Comparison of ENCODE assay signal across 13 mouse cellular contexts in the genomic region with DNA sequence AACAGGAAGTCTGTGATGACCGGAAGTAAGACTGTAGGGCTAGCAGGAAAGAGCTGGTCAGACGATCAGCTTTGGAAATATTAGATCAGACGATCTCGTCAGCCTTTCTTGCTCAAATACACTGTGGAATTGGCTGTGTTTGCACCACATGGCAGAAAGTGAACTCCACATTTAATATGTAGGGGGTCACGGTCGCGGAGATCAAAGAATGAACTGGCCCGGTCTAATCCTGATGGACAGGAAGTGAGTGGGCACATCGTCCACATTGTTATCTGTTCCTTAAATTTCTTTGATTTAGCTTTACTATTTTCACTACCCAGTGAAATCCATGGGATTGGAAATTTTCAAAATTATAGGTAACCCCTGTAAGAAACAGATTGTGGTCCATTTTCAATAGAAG. TPM values are rescaled to one million over a fixed set of nuclear protein-coding genes. Genes with fewer than 3 reads are reported as not detected.
DNase-seq lines count a peak whose midpoint lies in the region; ATAC-seq lines count a peak whose summit lies in the region.
"Had no signal": no experiment of that assay in that cellular context is flagged by ENCODE, and none has a peak within 500 bp of the region (broad histone marks: within the 10 kb centered on the region; RNA-seq: fewer than 3 reads in every experiment).

No protein-coding gene starts in this region.

- no peak for ATAC-seq in kidney, embryonic 15.5 days (replicated peaks; ENCODE audit: low FRiP score)
- ATAC-seq in embryonic facial prominence, embryonic 13.5 days (ENCODE audit: insufficient number of reproducible peaks, insufficient read depth, low FRiP score, low TSS enrichment, low read depth): no peak
- ATAC-seq in midbrain, embryonic 11.5 days (ENCODE audit: low FRiP score): peak; percentile 68; the same call in 1 of the 2 replicates
- ATAC-seq: lung, postnatal 0 days had no signal

- H3K9me3 ChIP-seq in kidney, embryonic 15.5 days (replicated peaks): no peaks in the 10 kb centered on the region
- no peaks in the 10 kb centered on the region for H3K9me3 ChIP-seq in embryonic facial prominence, embryonic 13.5 days
- H3K9me3 ChIP-seq in midbrain, embryonic 11.5 days (ENCODE audit: control insufficient read depth, low read length): no peaks in the 10 kb centered on the region

- no peak overlapping the region for H3K9ac ChIP-seq in kidney, embryonic 15.5 days
- no peak overlapping the region for H3K9ac ChIP-seq in embryonic facial prominence, embryonic 13.5 days
- H3K9ac ChIP-seq in midbrain, embryonic 11.5 days (ENCODE audit: low read length): no peak overlapping the region

- peak overlapping the region; percentile 36 for H3K4me2 ChIP-seq in kidney, embryonic 15.5 days
- H3K4me2 ChIP-seq in embryonic facial prominence, embryonic 13.5 days: peak overlapping the region; percentile 48
- H3K4me2 ChIP-seq in midbrain, embryonic 11.5 days: peak overlapping the region; percentile 32; the same call in 1 of the 2 replicates

- H3K4me3 ChIP-seq in kidney, embryonic 15.5 days (replicated peaks): no peak overlapping the region
- H3K4me3 ChIP-seq in embryonic facial prominence, embryonic 13.5 days: no peak overlapping the region
- peak overlapping the region; percentile 6; the same call in 1 of the 2 replicates for H3K4me3 ChIP-seq in midbrain, embryonic 11.5 days (ENCODE audit: low read depth, low read length)

- H3K4me1 ChIP-seq in kidney, embryonic 15.5 days: peaks cover 13% of the 10 kb centered on the region; the same call in 1 of the 2 replicates
- H3K4me1 ChIP-seq in embryonic facial prominence, embryonic 13.5 days: peaks cover 29% of the 10 kb centered on the region
- H3K4me1 ChIP-seq in midbrain, embryonic 11.5 days (ENCODE audit: control insufficient read depth, insufficient read depth, low read length): peaks cover 15% of the 10 kb centered on the region; the same call in 1 of the 2 replicates

- H3K36me3 ChIP-seq in kidney, embryonic 15.5 days: no peaks in the 10 kb centered on the region
- H3K36me3 ChIP-seq in embryonic facial prominence, embryonic 13.5 days: no peaks in the 10 kb centered on the region
- no peaks in the 10 kb centered on the region for H3K36me3 ChIP-seq in midbrain, embryonic 11.5 days (ENCODE audit: control insufficient read depth, insufficient read depth, low read length)

- WGBS in kidney, embryonic 15.5 days: 40% methylated on average over 9 of the region's 9 CpGs
- 25% methylated on average over 9 of the region's 9 CpGs for WGBS in embryonic facial prominence, embryonic 13.5 days
- 18% methylated on average over 9 of the region's 9 CpGs for WGBS in midbrain, embryonic 11.5 days

- H3K27ac ChIP-seq in kidney, embryonic 15.5 days: no peak overlapping the region
- H3K27ac ChIP-seq in embryonic facial prominence, embryonic 13.5 days: no peak overlapping the region
- no peak overlapping the region; the same call in 1 of the 2 replicates for H3K27ac ChIP-seq in midbrain, embryonic 11.5 days (ENCODE audit: low read depth, low read length)
- H3K27ac ChIP-seq: stomach, postnatal 0 days had no signal

- DNase-seq in kidney, adult 8-10 months: no peak
- peak; percentile 43 for DNase-seq in MN1 (ENCODE audit: low spot score)
- DNase-seq in midbrain, embryonic 11.5 days (ENCODE audit: low spot score, missing footprints): peak; percentile 88
- DNase-seq in frontal cortex, adult 2 months (ENCODE audit: extremely low spot score in 1 of 2, low spot score in 1 of 2): no peak
- DNase-seq in adipocyte (ENCODE audit: low spot score): no peak
- DNase-seq: adrenal gland, postnatal 36 days; cerebellum, adult 11 months; heart, adult 18-20 months; left cerebral cortex, postnatal 4 days had no signal

- H3K27me3 ChIP-seq in kidney, embryonic 15.5 days: no peaks in the 10 kb centered on the region
- no peaks in the 10 kb centered on the region for H3K27me3 ChIP-seq in embryonic facial prominence, embryonic 13.5 days
- H3K27me3 ChIP-seq in midbrain, embryonic 11.5 days (ENCODE audit: control insufficient read depth, insufficient read depth, low read length): no peaks in the 10 kb centered on the region

RNA-seq across cellular contexts. Expression of a gene that starts 42.3 kb away (rescaled TPM):
- polyA plus RNA-seq in kidney, embryonic 15.5 days (2015; fragmentation: Nextera tagmentation; extraction: Ambion mirVana): 19.4 and 19.9 TPM in 2 replicates
- 70.6 and 72.0 TPM in 2 replicates for polyA plus RNA-seq in embryonic facial prominence, embryonic 13.5 days (2015; fragmentation: Nextera tagmentation; extraction: Ambion mirVana)
- polyA plus RNA-seq in midbrain, embryonic 11.5 days (2014; fragmentation: Nextera tagmentation; extraction: Ambion mirVana): 15.9 and 20.1 TPM in 2 replicates
- polyA plus RNA-seq in frontal cortex, adult 2 months (2012; rRNA removed): 22.6 and 22.8 TPM in 2 replicates

Comparison
In these comparisons a context has a peak if more than half of its experiments do, and no peak if none do; other contexts are left out.
1. DNase-seq: peak in MN1 (single experiment) and midbrain, embryonic 11.5 days (single experiment); none in kidney, adult 8-10 months (0 of 2), frontal cortex, adult 2 months (0 of 2) and adipocyte (single experiment).
2. Peak in every context shown above with its lines, with median percentiles within 50 percentile points of each other: H3K4me2 ChIP-seq.